Mouse (Mus musculus) myocyte (in vitro differentiated cells): Measurements from ENCODE around the gene Ccdc113.

Experiments used
- CEBPB ChIP-seq: IDR thresholded peaks from 2 replicates; pipeline ENCODE4 v1.6.1; 2011; ENCODE audit warnings: mild to moderate bottlenecking, moderate library complexity; ENCODE audit not compliant: poor library complexity, insufficient read depth, severe bottlenecking
- POLR2A ChIP-seq: IDR thresholded peaks from one replicate; pipeline ENCODE4 v1.6.1; 2011; ENCODE audit warnings: low read depth, mild to moderate bottlenecking, control low read depth, moderate library complexity; ENCODE audit not compliant: insufficient read length
- TCF12 ChIP-seq: IDR thresholded peaks from one replicate; pipeline ENCODE4 v1.6.1; 2011; ENCODE audit warnings: mild to moderate bottlenecking, control low read depth; ENCODE audit not compliant: poor library complexity, insufficient read depth, severe bottlenecking
- TCF3 ChIP-seq: IDR thresholded peaks from one replicate; pipeline ENCODE4 v1.6.1; 2011; ENCODE audit warnings: low read depth, control low read depth; ENCODE audit not compliant: insufficient read length
- USF1 ChIP-seq: IDR thresholded peaks from one replicate; pipeline ENCODE4 v1.6.1; 2011; ENCODE audit warnings: low read depth, mild to moderate bottlenecking, control low read depth, moderate library complexity

DNA sequence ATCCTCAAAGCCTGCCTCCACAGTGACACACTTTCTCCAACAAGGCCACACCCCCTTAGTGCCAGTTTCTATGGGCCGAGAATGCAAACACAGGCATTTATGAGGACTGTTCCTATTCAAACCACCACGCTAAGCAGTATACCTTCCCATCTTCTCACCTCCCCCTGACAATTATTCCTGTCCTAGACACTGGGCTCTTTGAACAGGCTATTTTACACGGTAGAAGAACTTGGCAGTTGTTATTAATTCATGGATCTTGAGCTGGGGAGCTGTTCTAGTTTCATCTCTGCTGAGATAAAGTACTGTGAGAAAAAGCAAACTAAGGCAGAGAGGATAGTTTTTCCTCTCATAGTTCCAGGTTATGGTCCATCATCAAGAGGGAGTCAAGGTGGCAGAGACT, 9.2 kb downstream of the Ccdc113 start:
- no peak for TF ChIP-seq POLR2A
- TF ChIP-seq TCF3 = no peak
- TF ChIP-seq USF1 = no peak
- TF ChIP-seq CEBPB = no peak
- no peak for TF ChIP-seq TCF12
